Mouse (Mus musculus): ENCODE measurements at regions not wholly inside any gene's neighbourhood (a gene's known extent, or its start where the extent isn't known, plus 50 kb on each side); places are given as distances from the start of the nearest gene placed in this dataset.
"Not testable (repeated sequence)": the region's sequence is repeated elsewhere in the genome, so short reads cannot be mapped to it uniquely, and the experiment has no call there.

GRCm38 (mm10) chr3:8206623-8207404, 1403.1 kb downstream of the Zfp704 start:
- DNase-seq (ENCODE audit: extremely low spot score, low read depth, low spot score), result no peak

GRCm38 (mm10) chr3:8163030-8163429, 1446.9 kb downstream of the Zfp704 start:
- no peak for DNase-seq (ENCODE audit: extremely low spot score, low read depth, low spot score)

- no peak for DNase-seq (ENCODE audit: extremely low spot score, low read depth, low spot score)
These were observed 1447.7 kb downstream of the Zfp704 start for GRCm38 (mm10) chr3:8161997-8162756.

GRCm38 (mm10) chr3:8143016-8143415, 1466.9 kb downstream of the Zfp704 start:
- no peak for DNase-seq (ENCODE audit: extremely low spot score, low read depth, low spot score)

- no peak for DNase-seq (ENCODE audit: extremely low spot score, low read depth, low spot score)
These were observed 1467.7 kb downstream of the Zfp704 start for GRCm38 (mm10) chr3:8142190-8142589.

GRCm38 (mm10) chr3:8141664-8142084, 1468.2 kb downstream of the Zfp704 start:
- no peak for DNase-seq (ENCODE audit: extremely low spot score, low read depth, low spot score)

GRCm38 (mm10) chr3:8123641-8124040, 1486.2 kb downstream of the Zfp704 start:
- DNase-seq (ENCODE audit: extremely low spot score, low read depth, low spot score), result not testable (repeated sequence)

GRCm38 (mm10) chr3:8123141-8123540, 1486.7 kb downstream of the Zfp704 start:
- no peak for DNase-seq (ENCODE audit: extremely low spot score, low read depth, low spot score)

- no peak for DNase-seq (ENCODE audit: extremely low spot score, low read depth, low spot score)
These were observed 1478.0 kb upstream of the 1700008P02Rik start for GRCm38 (mm10) chr3:8098291-8098690.

- DNase-seq (ENCODE audit: extremely low spot score, low read depth, low spot score), result no peak
These were observed 1464.5 kb upstream of the 1700008P02Rik start for GRCm38 (mm10) chr3:8084749-8085148.

GRCm38 (mm10) chr3:8053711-8054110, 1433.5 kb upstream of the 1700008P02Rik start:
- DNase-seq (ENCODE audit: extremely low spot score, low read depth, low spot score), result no peak

- DNase-seq (ENCODE audit: extremely low spot score, low read depth, low spot score), result no peak
These were observed 1430.9 kb upstream of the 1700008P02Rik start for GRCm38 (mm10) chr3:8051167-8051566.

GRCm38 (mm10) chr3:8049706-8050105, 1429.5 kb upstream of the 1700008P02Rik start:
- DNase-seq (ENCODE audit: extremely low spot score, low read depth, low spot score), result no peak

GRCm38 (mm10) chr3:8046348-8046747, 1426.1 kb upstream of the 1700008P02Rik start:
- no peak for DNase-seq (ENCODE audit: extremely low spot score, low read depth, low spot score)

- DNase-seq (ENCODE audit: extremely low spot score, low read depth, low spot score), result peak; percentile 50
These were observed 1416.5 kb upstream of the 1700008P02Rik start for GRCm38 (mm10) chr3:8036697-8037096.

- DNase-seq (ENCODE audit: extremely low spot score, low read depth, low spot score), result no peak
These were observed 1415.0 kb upstream of the 1700008P02Rik start for GRCm38 (mm10) chr3:8035091-8035729.

- no peak for DNase-seq (ENCODE audit: extremely low spot score, low read depth, low spot score)
These were observed 1406.2 kb upstream of the 1700008P02Rik start for GRCm38 (mm10) chr3:8026325-8027017.

GRCm38 (mm10) chr3:8022654-8023053, 1402.4 kb upstream of the 1700008P02Rik start:
- DNase-seq (ENCODE audit: extremely low spot score, low read depth, low spot score), result no peak

GRCm38 (mm10) chr3:8017489-8017888, 1397.2 kb upstream of the 1700008P02Rik start:
- DNase-seq (ENCODE audit: extremely low spot score, low read depth, low spot score), result no peak

GRCm38 (mm10) chr3:8016945-8017344, 1396.7 kb upstream of the 1700008P02Rik start:
- DNase-seq (ENCODE audit: extremely low spot score, low read depth, low spot score), result no peak

- no peak for DNase-seq (ENCODE audit: extremely low spot score, low read depth, low spot score)
These were observed 1389.7 kb upstream of the 1700008P02Rik start for GRCm38 (mm10) chr3:8009966-8010365.
